Mouse (Mus musculus): ENCODE measurements around the gene Gm21887. TPM values are rescaled to one million over a fixed set of nuclear protein-coding genes. Genes with fewer than 3 reads are reported as not detected.
A peak's percentile ranks its signal among the peaks of the same experiment; 100 is the strongest.
"Not testable (repeated sequence)": the region's sequence is repeated elsewhere in the genome, so short reads cannot be mapped to it uniquely, and the experiment has no call there.

Gene Gm21887
- polyA plus RNA-seq, 1 experiment from 2014 or later = 294 TPM

GRCm38 (mm10) chrX:169980809-169981289 lies 28.6 kb upstream of the Gm21887 start:
- no peak overlapping the region for H3K27ac ChIP-seq (ENCODE audit: low read length)
- no peak overlapping the region for H3K9ac ChIP-seq (replicated peaks; ENCODE audit: low read depth, low read length)
- no peak overlapping the region for H3K4me3 ChIP-seq (ENCODE audit: low read depth, low read length)
- no peak overlapping the region for H3K4me2 ChIP-seq (replicated peaks; ENCODE audit: low read depth, low read length)
- peaks cover 37% of the 10 kb centered on the region for H3K36me3 ChIP-seq (ENCODE audit: control insufficient read depth, insufficient read depth, low read length)
- 77% methylated on average over 12 of the region's 12 CpGs for WGBS
- H3K27me3 ChIP-seq (ENCODE audit: control insufficient read depth, insufficient read depth, low read length) = no peaks in the 10 kb centered on the region
- no peaks in the 10 kb centered on the region for H3K4me1 ChIP-seq (ENCODE audit: control insufficient read depth, insufficient read depth, low read length)
- no peak for ATAC-seq (ENCODE audit: insufficient number of reproducible peaks, insufficient read depth, low FRiP score, low read depth)
- H3K9me3 ChIP-seq (ENCODE audit: control insufficient read depth, low read depth, low read length) = peaks cover 21% of the 10 kb centered on the region

- H3K36me3 ChIP-seq (ENCODE audit: control insufficient read depth, insufficient read depth, low read length) = peaks cover 42% of the 10 kb centered on the region
- H3K4me3 ChIP-seq (ENCODE audit: low read depth, low read length); H3K4me2 ChIP-seq (replicated peaks; ENCODE audit: low read depth, low read length); H3K27ac ChIP-seq (ENCODE audit: low read length); H3K27me3 ChIP-seq (ENCODE audit: control insufficient read depth, insufficient read depth, low read length); H3K9ac ChIP-seq (replicated peaks; ENCODE audit: low read depth, low read length); H3K4me1 ChIP-seq (ENCODE audit: control insufficient read depth, insufficient read depth, low read length): not testable (repeated sequence)
- ATAC-seq (ENCODE audit: insufficient number of reproducible peaks, insufficient read depth, low FRiP score, low read depth) = 0 out of 2 replicates have a peak, but pooled peaks have one; percentile 21
- H3K9me3 ChIP-seq (ENCODE audit: control insufficient read depth, low read depth, low read length) = peaks cover 26% of the 10 kb centered on the region
- WGBS = 65% methylated on average over 19 of the region's 19 CpGs
Measured at GRCm38 (mm10) chrX:169981761-169982181, 27.7 kb upstream of the Gm21887 start.

GRCm38 (mm10) chrX:169982606-169983400 lies 26.7 kb upstream of the Gm21887 start:
- H3K4me3 ChIP-seq (ENCODE audit: low read depth, low read length); H3K4me1 ChIP-seq (ENCODE audit: control insufficient read depth, insufficient read depth, low read length); ATAC-seq (ENCODE audit: insufficient number of reproducible peaks, insufficient read depth, low FRiP score, low read depth); H3K9ac ChIP-seq (replicated peaks; ENCODE audit: low read depth, low read length); H3K27me3 ChIP-seq (ENCODE audit: control insufficient read depth, insufficient read depth, low read length); H3K27ac ChIP-seq (ENCODE audit: low read length); H3K4me2 ChIP-seq (replicated peaks; ENCODE audit: low read depth, low read length): not testable (repeated sequence)
- Histone ChIP-seq H3K9me3 (ENCODE audit: control insufficient read depth, low read depth, low read length) (peaks cover 32% of the 10 kb centered on the region), H3K36me3 (ENCODE audit: control insufficient read depth, insufficient read depth, low read length) (peaks cover 43% of the 10 kb centered on the region)
- 82% methylated on average over 23 of the region's 23 CpGs for WGBS

- H3K4me1 ChIP-seq (ENCODE audit: control insufficient read depth, insufficient read depth, low read length); H3K4me2 ChIP-seq (replicated peaks; ENCODE audit: low read depth, low read length); H3K4me3 ChIP-seq (ENCODE audit: low read depth, low read length); ATAC-seq (ENCODE audit: insufficient number of reproducible peaks, insufficient read depth, low FRiP score, low read depth); H3K27me3 ChIP-seq (ENCODE audit: control insufficient read depth, insufficient read depth, low read length); H3K9ac ChIP-seq (replicated peaks; ENCODE audit: low read depth, low read length); H3K27ac ChIP-seq (ENCODE audit: low read length): not testable (repeated sequence)
- WGBS = 75% methylated on average over 19 of the region's 19 CpGs
- Histone ChIP-seq H3K9me3 (ENCODE audit: control insufficient read depth, low read depth, low read length) (peaks cover 36% of the 10 kb centered on the region), H3K36me3 (ENCODE audit: control insufficient read depth, insufficient read depth, low read length) (peaks cover 46% of the 10 kb centered on the region)
Measured at GRCm38 (mm10) chrX:169983401-169984165, 25.9 kb upstream of the Gm21887 start.

- H3K27ac ChIP-seq (ENCODE audit: low read length); H3K4me3 ChIP-seq (ENCODE audit: low read depth, low read length); H3K9ac ChIP-seq (replicated peaks; ENCODE audit: low read depth, low read length); ATAC-seq (ENCODE audit: insufficient number of reproducible peaks, insufficient read depth, low FRiP score, low read depth); H3K4me2 ChIP-seq (replicated peaks; ENCODE audit: low read depth, low read length); H3K27me3 ChIP-seq (ENCODE audit: control insufficient read depth, insufficient read depth, low read length); H3K4me1 ChIP-seq (ENCODE audit: control insufficient read depth, insufficient read depth, low read length): not testable (repeated sequence)
- H3K36me3 ChIP-seq (ENCODE audit: control insufficient read depth, insufficient read depth, low read length) = peaks cover 53% of the 10 kb centered on the region
- WGBS = 82% methylated on average over 7 of the region's 7 CpGs
- H3K9me3 ChIP-seq (ENCODE audit: control insufficient read depth, low read depth, low read length) = peaks cover 43% of the 10 kb centered on the region
Measured at GRCm38 (mm10) chrX:169984331-169984730, 25.1 kb upstream of the Gm21887 start.

GRCm38 (mm10) chrX:169984853-169985252 lies 24.6 kb upstream of the Gm21887 start:
- H3K4me1 ChIP-seq (ENCODE audit: control insufficient read depth, insufficient read depth, low read length); H3K27me3 ChIP-seq (ENCODE audit: control insufficient read depth, insufficient read depth, low read length); H3K4me3 ChIP-seq (ENCODE audit: low read depth, low read length); ATAC-seq (ENCODE audit: insufficient number of reproducible peaks, insufficient read depth, low FRiP score, low read depth); H3K27ac ChIP-seq (ENCODE audit: low read length); H3K4me2 ChIP-seq (replicated peaks; ENCODE audit: low read depth, low read length); H3K9ac ChIP-seq (replicated peaks; ENCODE audit: low read depth, low read length): not testable (repeated sequence)
- 90% methylated on average over 21 of the region's 21 CpGs for WGBS
- peaks cover 55% of the 10 kb centered on the region for H3K36me3 ChIP-seq (ENCODE audit: control insufficient read depth, insufficient read depth, low read length)
- H3K9me3 ChIP-seq (ENCODE audit: control insufficient read depth, low read depth, low read length) = peaks cover 48% of the 10 kb centered on the region

GRCm38 (mm10) chrX:169985796-169986195 lies 23.7 kb upstream of the Gm21887 start:
- 87% methylated on average over 18 of the region's 18 CpGs for WGBS
- Histone ChIP-seq H3K36me3 (ENCODE audit: control insufficient read depth, insufficient read depth, low read length) (peaks cover 57% of the 10 kb centered on the region), H3K9me3 (ENCODE audit: control insufficient read depth, low read depth, low read length) (peaks cover 57% of the 10 kb centered on the region)
- not testable (repeated sequence) for H3K4me3 ChIP-seq (ENCODE audit: low read depth, low read length); ATAC-seq (ENCODE audit: insufficient number of reproducible peaks, insufficient read depth, low FRiP score, low read depth); H3K9ac ChIP-seq (replicated peaks; ENCODE audit: low read depth, low read length); H3K4me2 ChIP-seq (replicated peaks; ENCODE audit: low read depth, low read length); H3K4me1 ChIP-seq (ENCODE audit: control insufficient read depth, insufficient read depth, low read length); H3K27ac ChIP-seq (ENCODE audit: low read length); H3K27me3 ChIP-seq (ENCODE audit: control insufficient read depth, insufficient read depth, low read length)

- not testable (repeated sequence) for H3K27me3 ChIP-seq (ENCODE audit: control insufficient read depth, insufficient read depth, low read length); H3K4me1 ChIP-seq (ENCODE audit: control insufficient read depth, insufficient read depth, low read length); H3K9ac ChIP-seq (replicated peaks; ENCODE audit: low read depth, low read length); H3K27ac ChIP-seq (ENCODE audit: low read length)
- WGBS = 45% methylated on average over 51 of the region's 51 CpGs
- peaks cover 57% of the 10 kb centered on the region for H3K36me3 ChIP-seq (ENCODE audit: control insufficient read depth, insufficient read depth, low read length)
- peak overlapping the region; percentile 2; the same call in 1 of the 2 replicates for H3K4me3 ChIP-seq (ENCODE audit: low read depth, low read length)
- peaks cover 56% of the 10 kb centered on the region for H3K9me3 ChIP-seq (ENCODE audit: control insufficient read depth, low read depth, low read length)
- ATAC-seq (ENCODE audit: insufficient number of reproducible peaks, insufficient read depth, low FRiP score, low read depth) = peak; percentile 88
- H3K4me2 ChIP-seq (replicated peaks; ENCODE audit: low read depth, low read length) = peak overlapping the region; percentile 8
Measured at GRCm38 (mm10) chrX:169986519-169987367, 22.7 kb upstream of the Gm21887 start.
